18 mouse cellular contexts compared by ENCODE assay signal in the genomic region with DNA sequence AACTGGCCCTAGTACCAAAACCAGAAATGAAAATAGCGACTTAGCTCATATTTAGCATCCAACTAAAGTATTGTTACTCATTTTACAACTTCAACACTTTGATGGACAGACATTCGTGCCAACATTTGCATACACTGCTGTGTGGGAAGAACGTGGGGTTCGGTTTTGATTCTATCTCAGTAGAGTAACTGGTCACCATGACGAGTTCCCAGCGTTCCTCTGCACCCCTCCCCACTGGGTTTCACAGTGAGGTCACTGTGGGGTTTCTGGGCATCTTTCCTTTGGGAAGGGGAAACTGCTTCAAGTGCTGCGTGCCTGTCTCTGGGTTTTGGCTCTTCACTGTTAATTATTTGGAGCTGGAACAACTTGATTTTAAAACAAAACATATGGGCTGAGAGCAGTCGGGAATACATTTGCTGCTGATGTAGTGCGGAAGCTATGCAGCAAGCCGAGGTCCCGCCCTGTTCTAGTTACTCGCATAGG.
DNase-seq lines count a peak whose midpoint lies in the region; ATAC-seq and TF ChIP-seq lines count a peak whose summit lies in the region.
"Had no signal": no experiment of that assay in that cellular context is flagged by ENCODE, and none has a peak within 500 bp of the region (broad histone marks: within the 10 kb centered on the region; RNA-seq: fewer than 3 reads in every experiment).

No protein-coding gene starts in this region.

- 0 out of 2 replicates have a peak, but pooled peaks cover 3% of the 10 kb centered on the region for H3K9me3 ChIP-seq in embryonic facial prominence, embryonic 13.5 days
- H3K9me3 ChIP-seq in limb, embryonic 15.5 days = no peaks in the 10 kb centered on the region
- H3K9me3 ChIP-seq: midbrain, embryonic 13.5 days had no signal

- no peaks in the 10 kb centered on the region for H3K36me3 ChIP-seq in embryonic facial prominence, embryonic 13.5 days
- no peaks in the 10 kb centered on the region for H3K36me3 ChIP-seq in limb, embryonic 15.5 days
- H3K36me3 ChIP-seq: midbrain, embryonic 13.5 days had no signal

- H3K4me2 ChIP-seq in embryonic facial prominence, embryonic 13.5 days = peak overlapping the region; percentile 44
- H3K4me2 ChIP-seq in limb, embryonic 15.5 days = peak overlapping the region; percentile 25
- H3K4me2 ChIP-seq: heart, embryonic 11.5 days; midbrain, embryonic 13.5 days had no signal

- no peaks in the 10 kb centered on the region for H3K27me3 ChIP-seq in embryonic facial prominence, embryonic 13.5 days
- no peaks in the 10 kb centered on the region for H3K27me3 ChIP-seq in limb, embryonic 15.5 days
- H3K27me3 ChIP-seq: midbrain, embryonic 13.5 days; Patski had no signal

- no peak for DNase-seq in layer of hippocampus, adult 2 months (ENCODE audit: low spot score in 2 of 2)
- DNase-seq in layer of hippocampus, adult 8-10 months (ENCODE audit: low spot score in 2 of 2) = no peak
- DNase-seq in CD4-positive helper T cell, adult 2 months (ENCODE audit: low read depth, low spot score) = peak; percentile 45
- DNase-seq in layer of hippocampus, postnatal 14 days (ENCODE audit: low spot score in 2 of 2) = no peak
- no peak for DNase-seq in layer of hippocampus, adult 18-20 months (ENCODE audit: low spot score in 2 of 2)
- DNase-seq: cerebellum, adult 11-12 months; gastrocnemius, postnatal 25 days; heart, postnatal 4 days; kidney, adult 9 months; kidney, postnatal 4 days; spleen, adult 18-20 months; thymus, postnatal 4 days had no signal

- WGBS in embryonic facial prominence, embryonic 13.5 days = 38% methylated on average over 12 of the region's 12 CpGs
- 31% methylated on average over 12 of the region's 12 CpGs for WGBS in limb, embryonic 15.5 days

- H3K27ac ChIP-seq in layer of hippocampus, adult 2 months = peak overlapping the region; percentile 40; the same call in 1 of the 2 replicates
- peak overlapping the region; percentile 79 for H3K27ac ChIP-seq in embryonic facial prominence, embryonic 13.5 days
- H3K27ac ChIP-seq in limb, embryonic 15.5 days = peak overlapping the region; percentile 80
- H3K27ac ChIP-seq: hindbrain, postnatal 0 days; midbrain, embryonic 13.5 days had no signal

- H3K4me3 ChIP-seq in layer of hippocampus, adult 2 months = no peak overlapping the region
- H3K4me3 ChIP-seq in embryonic facial prominence, embryonic 13.5 days = no peak overlapping the region
- H3K4me3 ChIP-seq in limb, embryonic 15.5 days = no peak overlapping the region
- H3K4me3 ChIP-seq: midbrain, embryonic 13.5 days had no signal

- H3K9ac ChIP-seq in embryonic facial prominence, embryonic 13.5 days = no peak overlapping the region
- H3K9ac ChIP-seq in limb, embryonic 15.5 days = no peak overlapping the region
- H3K9ac ChIP-seq: midbrain, embryonic 13.5 days had no signal

- peaks cover 55% of the 10 kb centered on the region for H3K4me1 ChIP-seq in embryonic facial prominence, embryonic 13.5 days
- H3K4me1 ChIP-seq in limb, embryonic 15.5 days = peaks cover 35% of the 10 kb centered on the region

- ATAC-seq in embryonic facial prominence, embryonic 13.5 days (ENCODE audit: insufficient number of reproducible peaks, insufficient read depth, low FRiP score, low TSS enrichment, low read depth) = no peak
- ATAC-seq in limb, embryonic 15.5 days (ENCODE audit: insufficient number of reproducible peaks, low FRiP score, low TSS enrichment, low read depth) = peak; percentile 68
- ATAC-seq: hindbrain, postnatal 0 days; midbrain, embryonic 13.5 days; Patski had no signal

- no peak for TF ChIP-seq CTCF in layer of hippocampus, adult 2 months (conservative IDR thresholded peaks at IDR 0.05)
